ENCODE assay signal across 8 mouse cellular contexts in genomic region chr11:75189713-75190370, GRCm38 (mm10). TPM values are rescaled to one million over a fixed set of nuclear protein-coding genes. Genes with fewer than 3 reads are reported as not detected.
DNase-seq lines count a peak whose midpoint lies in the region; ATAC-seq and TF ChIP-seq lines count a peak whose summit lies in the region.

No protein-coding gene starts in this region.

- WGBS in limb, embryonic 11.5 days = under 1% methylated on average over 22 of the region's 22 CpGs
- under 1% methylated on average over 22 of the region's 22 CpGs for WGBS in neural tube, embryonic 14.5 days

- no peaks in the 10 kb centered on the region for H3K9me3 ChIP-seq in limb, embryonic 11.5 days (ENCODE audit: control insufficient read depth, low read length)
- no peaks in the 10 kb centered on the region for H3K9me3 ChIP-seq in neural tube, embryonic 14.5 days (ENCODE audit: control insufficient read depth, low read length)

- peak overlapping the region; percentile 91 for H3K4me2 ChIP-seq in limb, embryonic 11.5 days (ENCODE audit: low read depth, severe bottlenecking)
- H3K4me2 ChIP-seq in neural tube, embryonic 14.5 days (ENCODE audit: low read depth, low read length) = peak overlapping the region; percentile 92

- peak overlapping the region; percentile 72 for H3K9ac ChIP-seq in limb, embryonic 11.5 days (ENCODE audit: low read length)
- H3K9ac ChIP-seq in neural tube, embryonic 14.5 days (replicated peaks; ENCODE audit: low read depth, low read length) = peak overlapping the region; percentile 64

- H3K4me1 ChIP-seq in embryonic fibroblast, embryonic 13.5 days (ENCODE audit: control insufficient read depth, insufficient read depth, low read length) = peaks cover 2% of the 10 kb centered on the region; the same call in 1 of the 2 replicates
- H3K4me1 ChIP-seq in limb, embryonic 11.5 days (ENCODE audit: control insufficient read depth, insufficient read depth, low read length) = peaks cover 29% of the 10 kb centered on the region
- peaks cover 22% of the 10 kb centered on the region for H3K4me1 ChIP-seq in neural tube, embryonic 14.5 days (ENCODE audit: control insufficient read depth, insufficient read depth, low read length)

- peak overlapping the region; percentile 77 for H3K4me3 ChIP-seq in embryonic fibroblast, embryonic 13.5 days (ENCODE audit: insufficient read depth, low read length)
- H3K4me3 ChIP-seq in limb, embryonic 11.5 days (ENCODE audit: low read depth, low read length) = peak overlapping the region; percentile 88
- H3K4me3 ChIP-seq in neural tube, embryonic 14.5 days (ENCODE audit: low read depth, low read length) = peak overlapping the region; percentile 79

- no peak overlapping the region for H3K27ac ChIP-seq in embryonic fibroblast, embryonic 13.5 days (ENCODE audit: insufficient read depth, low read length)
- no peak overlapping the region for H3K27ac ChIP-seq in limb, embryonic 11.5 days (replicated peaks; ENCODE audit: low read depth, low read length)
- 0 out of 2 replicates have a peak overlapping the region, but pooled peaks have one; percentile 5 for H3K27ac ChIP-seq in neural tube, embryonic 14.5 days (ENCODE audit: low read depth, low read length)

- no peak for TF ChIP-seq CTCF in embryonic fibroblast, embryonic 13.5 days (IDR thresholded peaks at IDR 0.05; ENCODE audit: borderline replicate concordance, insufficient read depth, low read length)

- peak; percentile 44 for DNase-seq in cerebellum, adult 11-12 months
- DNase-seq in cerebellum, adult 11 months = no peak
- peak; percentile 26 for DNase-seq in 3T3-L1 (ENCODE audit: low read depth, low spot score)
- DNase-seq in limb, embryonic 11.5 days (ENCODE audit: low spot score) = no peak
- DNase-seq in thymus, postnatal 14 days = no peak
- no peak for DNase-seq in testis, postnatal 14 days (ENCODE audit: low spot score)

- TF ChIP-seq POLR2A in embryonic fibroblast, embryonic 13.5 days (IDR thresholded peaks at IDR 0.05; ENCODE audit: low read depth, low read length) = no peak

- H3K36me3 ChIP-seq in limb, embryonic 11.5 days (ENCODE audit: control insufficient read depth, insufficient read depth, low read length) = no peaks in the 10 kb centered on the region
- no peaks in the 10 kb centered on the region for H3K36me3 ChIP-seq in neural tube, embryonic 14.5 days (ENCODE audit: control insufficient read depth, insufficient read depth, low read length)

- ATAC-seq in limb, embryonic 11.5 days (ENCODE audit: insufficient number of reproducible peaks, low FRiP score, low TSS enrichment, low read depth) = 0 out of 2 replicates have a peak, but pooled peaks have one; percentile 3
- ATAC-seq in neural tube, embryonic 14.5 days (ENCODE audit: low read depth) = peak; percentile 4; the same call in 1 of the 2 replicates

- peaks cover 30% of the 10 kb centered on the region for H3K27me3 ChIP-seq in limb, embryonic 11.5 days (ENCODE audit: control insufficient read depth, insufficient read depth, low read length)
- H3K27me3 ChIP-seq in neural tube, embryonic 14.5 days (ENCODE audit: control insufficient read depth, insufficient read depth, low read length) = peaks cover 14% of the 10 kb centered on the region

RNA-seq across cellular contexts. Expression of gene Dph1, which starts 1.2 kb away (rescaled TPM):
- 15.7 and 18.7 TPM in 2 replicates for polyA plus RNA-seq in embryonic fibroblast, embryonic 13.5 days (2011; ENCODE audit: insufficient read length, low read depth, missing spikeins)
- polyA plus RNA-seq in limb, embryonic 11.5 days (2014; fragmentation: Nextera tagmentation; extraction: Ambion mirVana) = 24.1 and 25.5 TPM in 2 replicates
- polyA plus RNA-seq in neural tube, embryonic 14.5 days (2014; fragmentation: Nextera tagmentation; extraction: Ambion mirVana) = 11.4 and 15.6 TPM in 2 replicates

RNA-seq across cellular contexts. Expression of gene Rtn4rl1, which starts 3.7 kb away (rescaled TPM):
- 2.1 and 2.7 TPM in 2 replicates for polyA plus RNA-seq in embryonic fibroblast, embryonic 13.5 days (2011; ENCODE audit: insufficient read length, low read depth, missing spikeins)
- 0.75 and 0.78 TPM in 2 replicates for polyA plus RNA-seq in limb, embryonic 11.5 days (2014; fragmentation: Nextera tagmentation; extraction: Ambion mirVana)
- 12.7 and 16.0 TPM in 2 replicates for polyA plus RNA-seq in neural tube, embryonic 14.5 days (2014; fragmentation: Nextera tagmentation; extraction: Ambion mirVana)

RNA-seq across cellular contexts. Expression of gene Ovca2, which starts 11.2 kb away (rescaled TPM):
- 20.4 and 28.9 TPM in 2 replicates for polyA plus RNA-seq in embryonic fibroblast, embryonic 13.5 days (2011; ENCODE audit: insufficient read length, low read depth, missing spikeins)
- 38.2 and 39.8 TPM in 2 replicates for polyA plus RNA-seq in limb, embryonic 11.5 days (2014; fragmentation: Nextera tagmentation; extraction: Ambion mirVana)
- 15.3 and 20.7 TPM in 2 replicates for polyA plus RNA-seq in neural tube, embryonic 14.5 days (2014; fragmentation: Nextera tagmentation; extraction: Ambion mirVana)

RNA-seq across cellular contexts. Expression of gene Hic1, which starts 20.5 kb away (rescaled TPM):
- 20.7 and 29.3 TPM in 2 replicates for polyA plus RNA-seq in embryonic fibroblast, embryonic 13.5 days (2011; ENCODE audit: insufficient read length, low read depth, missing spikeins)
- 4.1 and 4.5 TPM in 2 replicates for polyA plus RNA-seq in limb, embryonic 11.5 days (2014; fragmentation: Nextera tagmentation; extraction: Ambion mirVana)
- polyA plus RNA-seq in neural tube, embryonic 14.5 days (2014; fragmentation: Nextera tagmentation; extraction: Ambion mirVana) = 0.33 and 2.6 TPM in 2 replicates

Comparison
In these comparisons a context has a peak if more than half of its experiments do, and no peak if none do; other contexts are left out.
1. DNase-seq: peak in cerebellum, adult 11-12 months (single experiment) and 3T3-L1 (single experiment); none in cerebellum, adult 11 months (single experiment), limb, embryonic 11.5 days (single experiment), thymus, postnatal 14 days (single experiment) and testis, postnatal 14 days (single experiment).
2. Peak in every context shown above with its lines, with median percentiles within 50 percentile points of each other: H3K4me3 ChIP-seq.